Mouse (Mus musculus) hindbrain, postnatal 0 days (tissue): ENCODE data around the gene Prss43. TPM values are rescaled to one million over a fixed set of nuclear protein-coding genes. Genes with fewer than 3 reads are reported as not detected.

ENCODE experiments used
- ATAC-seq: fragments of 200-750 bp; cut with Nextera tagmentation; 2 replicates; pipeline ENCODE4 v1.8.0; 2017; ENCODE audit warnings: mild to moderate bottlenecking, moderate TSS enrichment, moderate library complexity
- DNase-seq: peaks from one replicate; pipeline ENCODE4 v3.0.0-alpha.2; 2015; ENCODE audit warnings: low spot score
- H3K27ac ChIP-seq: fragments of 300-500 bp; sonication (generic); 2 replicates; pipeline ENCODE4 v1.5.1; 2014; ENCODE audit warnings: mild to moderate bottlenecking
- H3K27me3 ChIP-seq: fragments of 300-500 bp; sonication (generic); 2 replicates; pipeline ENCODE4 v1.6.1; 2014; ENCODE audit warnings: low read length, mixed read lengths; ENCODE audit not compliant: insufficient read depth
- H3K36me3 ChIP-seq: fragments of 300-500 bp; sonication (generic); 2 replicates; pipeline ENCODE4 v1.6.1; 2014; ENCODE audit warnings: low read length, mixed read lengths; ENCODE audit not compliant: insufficient read depth
- H3K4me1 ChIP-seq: fragments of 300-500 bp; sonication (generic); 2 replicates; pipeline ENCODE4 v1.6.1; 2014; ENCODE audit warnings: antibody characterized with exemption, low read length, mixed read lengths; ENCODE audit not compliant: insufficient read depth
- H3K4me2 ChIP-seq: fragments of 300-500 bp; sonication (generic); 2 replicates; pipeline ENCODE4 v1.6.1; 2014; ENCODE audit warnings: low read depth, mild to moderate bottlenecking, low read length, moderate library complexity, mixed read lengths
- H3K4me3 ChIP-seq: fragments of 300-500 bp; sonication (generic); 2 replicates; pipeline ENCODE4 v1.5.1; 2014; ENCODE audit warnings: low read length
- H3K9ac ChIP-seq: fragments of 300-500 bp; sonication (generic); replicated peaks from 2 replicates; pipeline ENCODE4 v1.6.1; 2014; ENCODE audit warnings: mild to moderate bottlenecking, low read length, moderate library complexity, mixed read lengths
- H3K9me3 ChIP-seq: fragments of 300-500 bp; sonication (generic); 2 replicates; pipeline ENCODE4 v1.6.1; 2016; ENCODE audit warnings: low read length, mixed read lengths
- CTCF ChIP-seq: IDR thresholded peaks from 2 replicates; pipeline ENCODE4 v1.5.1; 2016; ENCODE audit warnings: antibody characterized with exemption, control low read depth, low read depth
- WGBS: fragments of 180-500 bp; shearing (Covaris S2); extraction: QIAGEN DNeasy Blood & Tissue Kit; methylation state at CpG from one replicate; pipeline ENCODE4 v1.1.7; 2014; 5-methylcytosine and 5-hydroxymethylcytosine counted together
- polyA plus RNA-seq: library from polyadenylated mRNA; unstranded; fragments of >200 nt; fragmentation: Nextera tagmentation; extraction: Ambion mirVana; gene quantifications from 2 replicates; pipeline ENCODE4 v1.2.1, GENCODE M21; 2015
- total RNA-seq: library from RNA; depleted of rRNA; stranded (reverse); fragments of >200 nt; gene quantifications from 2 replicates; pipeline ENCODE4 v1.2.3, GENCODE M21; 2014

Prss43 gene
- total and polyA plus RNA-seq, 2 experiments from 2014 or later = 0.21 TPM; not detected in 1

GRCm38 (mm10) chr9:110874660-110875191 lies 48.2 kb downstream of the Prss43 start:
- DNase-seq = peak; percentile 27
- H3K9ac ChIP-seq = no peak overlapping the region
- peak overlapping the region; percentile 60; the same call in 1 of the 2 replicates for H3K27ac ChIP-seq
- no peaks in the 10 kb centered on the region for H3K36me3 ChIP-seq
- no peaks in the 10 kb centered on the region for H3K9me3 ChIP-seq
- 2% methylated on average over 3 of the region's 3 CpGs for WGBS
- H3K27me3 ChIP-seq = no peaks in the 10 kb centered on the region
- no peak overlapping the region for H3K4me3 ChIP-seq
- peak; percentile 39 for ATAC-seq
- H3K4me1 ChIP-seq = peaks cover 20% of the 10 kb centered on the region
- no peak for TF ChIP-seq CTCF
- peak overlapping the region; percentile 69; the same call in 1 of the 2 replicates for H3K4me2 ChIP-seq

- no peaks in the 10 kb centered on the region for H3K36me3 ChIP-seq
- no peaks in the 10 kb centered on the region for H3K27me3 ChIP-seq
- H3K4me1 ChIP-seq = peaks cover 21% of the 10 kb centered on the region
- peak overlapping the region; percentile 60; the same call in 1 of the 2 replicates for H3K27ac ChIP-seq
- WGBS = 24% methylated on average over 2 of the region's 6 CpGs
- DNase-seq (no peak), ATAC-seq (no peak)
- TF ChIP-seq CTCF = no peak
- H3K4me2 ChIP-seq = no peak overlapping the region
- H3K4me3 ChIP-seq = no peak overlapping the region
- no peak overlapping the region for H3K9ac ChIP-seq
- H3K9me3 ChIP-seq = no peaks in the 10 kb centered on the region
These were observed 48.8 kb downstream of the Prss43 start for GRCm38 (mm10) chr9:110875288-110875695.

GRCm38 (mm10) chr9:110877353-110877752 lies 50.9 kb downstream of the Prss43 start:
- 82% methylated on average over 1 of the region's 1 CpGs for WGBS
- Histone ChIP-seq H3K27ac (peak overlapping the region; percentile 81; the same call in 1 of the 2 replicates), H3K4me3 (no peak overlapping the region), H3K9me3 (no peaks in the 10 kb centered on the region), H3K4me1 (peaks cover 27% of the 10 kb centered on the region), H3K36me3 (no peaks in the 10 kb centered on the region), H3K9ac (no peak overlapping the region), H3K4me2 (no peak overlapping the region), H3K27me3 (no peaks in the 10 kb centered on the region)
- DNase-seq = no peak
- no peak for ATAC-seq
- TF ChIP-seq CTCF = no peak

- no peak for TF ChIP-seq CTCF
- Histone ChIP-seq H3K4me3 (no peak overlapping the region), H3K4me2 (no peak overlapping the region), H3K27me3 (no peaks in the 10 kb centered on the region), H3K9ac (no peak overlapping the region), H3K4me1 (peaks cover 27% of the 10 kb centered on the region), H3K36me3 (no peaks in the 10 kb centered on the region), H3K9me3 (no peaks in the 10 kb centered on the region), H3K27ac (peak overlapping the region; percentile 81; the same call in 1 of the 2 replicates)
- WGBS = 65% methylated on average over 5 of the region's 5 CpGs
- DNase-seq (peak; percentile 78), ATAC-seq (peak; percentile 61)
These were observed 51.4 kb downstream of the Prss43 start for GRCm38 (mm10) chr9:110877888-110878287.

GRCm38 (mm10) chr9:110879191-110879920 lies 52.9 kb downstream of the Prss43 start, which contains the start of gene Als2cl:
TSS of gene Als2cl (plus strand) at chr9:110879870.
- Histone ChIP-seq H3K9me3 (no peaks in the 10 kb centered on the region), H3K36me3 (no peaks in the 10 kb centered on the region), H3K9ac (peak within 1 kb of the TSS; percentile 58), H3K4me2 (peak within 1 kb of the TSS; percentile 93), H3K27ac (peak within 1 kb of the TSS; percentile 81), H3K27me3 (no peaks in the 10 kb centered on the region), H3K4me1 (peaks cover 18% of the 10 kb centered on the region), H3K4me3 (peak within 1 kb of the TSS; percentile 58)
- no peak for TF ChIP-seq CTCF
- ATAC-seq (peak; percentile 56), DNase-seq (peak; percentile 70)
- 9% methylated on average over 12 of the region's 12 CpGs for WGBS

GRCm38 (mm10) chr9:110879998-110880561 lies 53.6 kb downstream of the Prss43 start, which contains the start of gene Tmie:
TSS of gene Tmie (minus strand) at chr9:110880113.
- Histone ChIP-seq H3K4me1 (peaks cover 11% of the 10 kb centered on the region), H3K9ac (peak within 1 kb of the TSS; percentile 58), H3K4me3 (peak within 1 kb of the TSS; percentile 58), H3K4me2 (peak within 1 kb of the TSS; percentile 93), H3K27me3 (no peaks in the 10 kb centered on the region), H3K27ac (peak within 1 kb of the TSS; percentile 81), H3K9me3 (no peaks in the 10 kb centered on the region), H3K36me3 (no peaks in the 10 kb centered on the region)
- ATAC-seq (peak; percentile 55), DNase-seq (peak; percentile 69)
- no peak for TF ChIP-seq CTCF
- WGBS = 2% methylated on average over 47 of the region's 57 CpGs
